Mouse (Mus musculus) lung, postnatal 36 days (tissue): ENCODE results near the gene Ahnak.
"Not testable (repeated sequence)": the region's sequence is repeated elsewhere in the genome, so short reads cannot be mapped to it uniquely, and the experiment has no call there.

Source experiments
- DNase-seq: peaks from one replicate; pipeline ENCODE4 v3.0.0; 2022; ENCODE audit warnings: mixed read lengths

The Ahnak gene

DNA sequence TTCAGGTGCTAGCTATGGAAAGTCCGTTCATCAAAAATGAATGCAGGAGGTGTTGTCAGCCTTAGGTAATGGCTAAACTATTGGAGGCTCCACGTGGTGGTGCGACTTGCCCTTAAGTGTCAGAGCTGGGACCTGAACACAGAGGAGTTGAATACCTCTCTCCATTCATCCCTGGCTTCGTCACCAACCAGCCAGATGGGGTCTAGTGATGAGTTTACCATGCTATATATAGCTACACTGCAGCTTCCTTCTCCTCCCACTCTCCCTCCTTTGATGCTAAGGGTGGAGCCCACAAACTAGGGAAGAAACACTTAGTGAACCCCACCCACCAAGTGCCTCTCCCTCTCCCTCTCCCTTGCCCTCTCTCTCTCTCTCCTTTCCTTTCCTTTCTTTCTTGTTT, 55.2 kb downstream of the Ahnak start:
- no peak for DNase-seq

DNA sequence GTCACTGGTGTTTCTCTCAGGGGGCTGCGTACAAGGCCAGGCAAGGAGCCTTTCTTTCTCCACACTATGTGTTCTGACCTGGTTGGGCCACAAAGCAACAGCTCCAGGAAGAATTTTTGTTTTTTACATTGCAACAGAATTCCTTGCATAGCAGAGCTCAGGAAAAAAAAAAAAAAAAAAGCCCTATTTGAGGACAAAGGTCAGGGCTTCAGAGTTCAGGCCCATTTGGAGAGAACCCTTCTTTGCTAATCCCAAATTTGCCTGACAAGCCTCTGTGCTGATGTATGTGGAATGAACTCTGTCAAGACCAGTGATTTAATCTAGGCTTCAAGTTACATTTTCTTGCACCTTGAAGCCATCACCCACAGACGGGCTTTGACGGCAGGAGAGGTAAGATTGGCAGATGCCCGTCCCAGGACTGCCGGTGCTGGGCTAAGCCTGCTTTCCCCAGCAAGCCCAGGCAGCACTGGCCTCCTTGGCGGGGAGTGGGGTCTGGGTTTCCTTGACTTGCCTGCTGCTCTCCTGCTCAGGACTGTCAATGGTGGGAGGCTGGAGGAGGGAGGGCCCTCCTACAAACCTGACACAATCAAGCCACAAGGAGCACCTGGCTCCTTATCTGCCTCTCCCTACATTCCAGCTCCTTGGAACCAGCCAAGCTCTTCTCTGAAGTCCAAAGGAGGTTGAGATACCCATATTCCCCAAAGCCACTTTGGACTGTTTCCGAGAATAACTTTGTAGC, 58.3 kb downstream of the Ahnak start:
- peak; percentile 52 for DNase-seq

DNA sequence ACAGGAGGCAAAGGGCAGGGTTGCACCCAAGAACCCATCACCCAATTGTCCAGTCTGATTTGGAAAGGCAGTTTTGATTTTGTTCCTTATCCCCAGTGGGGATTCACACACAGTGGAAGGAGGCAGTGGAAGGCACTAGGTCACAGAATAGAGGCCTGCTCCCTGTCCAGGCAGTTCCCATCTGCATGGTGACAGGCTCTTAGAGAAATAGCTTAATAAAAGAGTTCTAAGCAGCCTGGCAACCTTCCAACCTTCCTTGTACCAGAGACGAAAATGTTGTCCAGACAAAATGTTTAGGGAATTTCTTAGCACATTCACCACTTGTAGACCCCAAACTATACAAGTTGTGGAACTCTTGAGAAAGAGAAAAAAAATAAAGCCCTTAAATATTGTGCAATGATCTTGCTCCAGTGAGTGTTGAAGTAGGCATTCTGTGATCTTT, 58.9 kb downstream of the Ahnak start:
- peak; percentile 64 for DNase-seq

DNA sequence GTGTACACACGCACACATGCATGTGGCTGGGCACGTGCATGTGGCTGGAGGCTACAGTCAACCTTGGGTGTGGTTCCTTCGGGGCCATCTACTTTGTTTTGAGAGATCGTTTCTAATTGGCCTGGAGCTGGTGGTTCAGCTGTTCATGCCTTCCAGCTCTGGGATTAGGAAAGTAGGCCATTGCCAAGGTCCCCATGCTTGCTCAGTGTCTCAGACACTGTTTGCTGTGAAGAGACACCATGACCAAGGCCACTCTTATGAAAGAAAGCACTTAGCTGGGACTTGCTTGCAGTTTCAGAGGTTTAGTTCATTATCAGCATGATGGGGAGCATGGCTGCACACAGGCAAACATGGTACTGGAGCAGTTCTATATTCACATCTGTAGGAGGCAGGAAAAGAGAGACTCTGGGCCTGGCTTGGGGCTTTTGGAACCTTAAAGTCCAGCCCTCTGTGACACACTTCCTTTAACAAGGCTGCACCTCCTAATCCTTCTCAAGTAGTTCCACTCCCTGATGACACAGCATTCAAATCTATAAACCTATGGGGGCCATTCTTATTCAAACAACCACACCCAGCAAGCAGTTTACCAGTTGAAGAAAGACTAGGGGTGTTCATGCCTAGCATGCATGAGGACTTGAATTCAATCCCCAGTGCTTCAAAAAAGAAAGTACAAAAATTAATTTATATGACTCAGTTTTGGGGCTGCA, 60.0 kb downstream of the Ahnak start:
- no peak for DNase-seq

DNA sequence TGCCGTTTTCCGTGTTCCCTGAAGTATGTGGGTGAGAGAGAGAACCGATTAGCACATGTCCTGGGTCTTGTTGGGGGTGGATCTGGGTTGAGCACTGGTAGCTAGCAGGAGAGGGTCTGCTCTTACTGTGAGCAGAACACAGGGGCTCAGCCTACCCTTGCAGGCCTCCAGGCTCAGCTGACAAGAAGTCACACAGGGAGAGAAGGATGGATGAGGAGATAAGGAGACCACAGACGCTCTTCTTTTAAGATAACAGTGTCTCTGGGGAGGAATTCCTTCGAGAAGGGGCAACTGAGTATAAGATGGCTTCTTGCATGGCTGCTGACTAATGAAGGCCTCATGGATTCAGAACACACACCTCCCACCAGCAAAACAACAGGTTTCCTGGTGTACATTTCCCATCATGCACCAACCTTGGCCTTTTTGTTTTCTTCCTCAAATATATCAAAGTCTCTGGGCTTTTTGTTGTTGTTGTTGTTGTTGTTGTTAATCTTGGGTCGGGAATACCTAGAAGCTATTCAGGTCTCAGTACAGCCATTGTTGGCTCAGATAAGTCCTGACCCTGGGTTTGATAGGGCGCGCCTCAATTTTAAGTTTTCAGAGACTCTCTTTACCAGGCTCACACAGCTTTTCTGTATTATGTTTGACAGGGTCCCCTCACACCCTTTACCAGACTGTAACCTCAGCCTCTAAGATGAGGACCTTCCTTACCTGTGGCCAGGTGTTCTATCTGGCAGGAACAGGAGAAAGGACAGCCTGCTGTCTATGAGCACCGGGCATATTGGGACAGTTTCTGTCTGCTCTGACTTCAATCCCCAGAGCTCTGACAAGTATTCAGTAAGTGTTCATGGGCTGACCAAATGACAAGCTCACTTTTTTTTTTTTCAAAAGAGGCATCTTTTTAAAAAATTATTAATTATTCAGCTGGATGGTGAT, 61.5 kb downstream of the Ahnak start:
- no peak for DNase-seq

DNA sequence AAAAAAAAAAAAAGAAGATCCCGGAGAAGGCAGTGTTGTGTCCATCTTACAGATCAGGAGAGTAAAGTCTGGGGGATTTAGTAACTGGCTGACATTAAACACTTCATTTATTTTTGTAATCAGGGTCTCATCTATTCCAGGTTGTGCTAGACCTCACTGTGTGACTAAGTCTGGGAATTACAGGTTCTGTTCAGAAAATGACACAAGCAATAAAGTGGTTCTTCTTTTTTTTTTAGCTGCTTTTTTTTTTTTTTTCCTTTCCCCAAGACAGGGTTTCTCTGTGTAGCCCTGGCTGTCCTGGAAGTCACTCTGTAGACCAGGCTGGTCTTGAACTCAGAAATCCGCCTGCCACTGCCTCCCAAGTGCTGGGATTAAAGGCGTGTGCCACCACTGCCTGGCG, 62.9 kb downstream of the Ahnak start:
- not testable (repeated sequence) for DNase-seq

DNA sequence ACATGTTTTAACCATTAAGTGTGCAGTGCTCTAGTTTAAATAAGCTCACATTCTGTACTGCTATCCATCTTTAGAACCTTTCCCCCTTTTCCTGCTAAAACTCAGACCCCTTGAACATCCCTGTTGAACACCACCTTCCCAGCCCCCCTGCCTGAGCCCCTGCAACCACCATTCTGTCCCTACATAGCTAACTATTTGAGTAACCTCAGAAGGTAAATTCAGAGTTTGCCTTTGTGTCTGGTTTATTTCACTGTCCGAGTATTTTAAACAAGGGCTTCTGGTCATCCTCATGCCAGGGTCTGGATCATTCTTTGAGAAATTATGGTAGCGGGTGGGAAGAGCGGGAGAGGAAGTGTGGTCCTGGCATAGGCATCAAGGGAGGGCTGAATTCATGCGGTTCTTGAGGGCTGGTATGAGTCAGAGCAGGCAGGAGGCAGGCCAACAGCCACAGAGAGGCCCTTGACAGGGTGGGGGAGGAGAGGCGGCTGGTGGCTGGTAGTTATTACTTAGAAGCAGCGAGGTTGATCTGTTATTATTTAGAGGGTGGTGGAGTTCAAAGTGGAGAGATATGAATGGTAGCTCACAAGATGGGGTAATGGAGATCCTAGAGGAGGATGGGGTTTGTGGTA, 63.8 kb downstream of the Ahnak start:
- peak; percentile 88 for DNase-seq

DNA sequence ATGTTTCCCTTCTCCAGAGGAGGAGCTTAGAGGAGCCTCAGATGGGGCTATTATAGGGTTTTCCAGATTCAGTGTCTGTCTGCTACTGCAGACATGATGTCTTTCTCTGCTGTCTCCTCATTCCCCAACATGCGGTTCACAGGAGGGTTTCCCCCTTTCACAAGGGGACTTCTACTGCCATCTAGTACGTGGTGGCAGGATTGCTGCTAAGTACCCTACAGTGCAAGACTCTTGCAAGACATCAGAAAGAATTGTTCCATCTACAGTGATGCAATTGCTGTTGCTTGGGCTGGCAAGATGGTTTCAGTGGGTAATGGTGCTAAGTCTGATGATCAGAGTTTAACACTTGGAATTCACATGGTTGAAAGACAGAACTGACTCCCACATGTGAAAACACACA, 66.1 kb downstream of the Ahnak start:
- peak; percentile 71 for DNase-seq

DNA sequence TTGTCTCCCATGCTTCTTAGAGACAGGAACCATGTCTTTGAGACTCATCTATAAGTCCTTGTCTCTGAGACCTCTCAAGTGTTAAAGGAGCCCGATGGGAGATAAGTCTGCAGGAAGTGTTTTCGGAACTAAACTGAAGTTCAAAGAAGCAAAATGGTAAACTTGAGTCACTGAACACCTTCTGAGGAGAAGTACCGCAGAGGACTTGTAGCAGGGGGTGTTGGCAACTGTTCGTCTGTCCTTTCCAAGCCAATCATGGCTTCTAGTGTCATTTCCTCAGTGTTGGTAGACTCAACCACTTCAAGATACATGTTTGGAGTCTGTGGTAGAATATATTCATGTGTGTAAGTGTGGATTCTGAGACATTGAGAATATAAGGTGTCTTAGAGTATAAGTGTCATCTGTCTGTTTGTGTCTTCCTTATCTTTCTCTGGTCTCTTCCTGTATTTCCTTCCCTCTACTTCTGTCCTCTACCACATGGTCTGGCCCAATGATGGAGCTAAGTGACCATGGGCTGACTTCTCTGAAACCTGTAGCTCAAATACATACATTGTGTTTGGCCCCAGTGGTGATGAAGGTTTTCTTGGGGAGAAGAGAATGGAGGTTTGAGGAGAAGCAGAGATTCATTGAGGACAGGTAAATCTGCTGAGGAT, 66.7 kb downstream of the Ahnak start:
- no peak for DNase-seq

DNA sequence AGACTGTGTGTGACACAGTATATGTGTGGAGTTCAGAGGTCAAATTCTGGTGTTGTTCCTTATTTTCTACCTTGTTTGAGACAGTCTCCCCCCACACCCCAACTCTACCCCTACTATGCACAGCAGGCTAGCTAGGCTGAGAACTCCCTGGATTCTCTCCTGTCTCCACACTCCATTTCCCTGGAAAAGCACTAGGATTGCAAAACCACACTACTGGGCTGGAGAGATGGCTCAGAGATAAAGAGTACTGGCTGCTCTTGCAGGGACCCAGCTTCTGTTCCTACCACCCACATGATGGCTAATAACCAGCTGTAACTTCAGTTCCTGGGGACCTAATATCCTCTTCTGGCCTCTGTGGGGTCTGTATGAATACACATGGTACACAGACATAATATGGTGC, 68.6 kb downstream of the Ahnak start:
- DNase-seq, result no peak

DNA sequence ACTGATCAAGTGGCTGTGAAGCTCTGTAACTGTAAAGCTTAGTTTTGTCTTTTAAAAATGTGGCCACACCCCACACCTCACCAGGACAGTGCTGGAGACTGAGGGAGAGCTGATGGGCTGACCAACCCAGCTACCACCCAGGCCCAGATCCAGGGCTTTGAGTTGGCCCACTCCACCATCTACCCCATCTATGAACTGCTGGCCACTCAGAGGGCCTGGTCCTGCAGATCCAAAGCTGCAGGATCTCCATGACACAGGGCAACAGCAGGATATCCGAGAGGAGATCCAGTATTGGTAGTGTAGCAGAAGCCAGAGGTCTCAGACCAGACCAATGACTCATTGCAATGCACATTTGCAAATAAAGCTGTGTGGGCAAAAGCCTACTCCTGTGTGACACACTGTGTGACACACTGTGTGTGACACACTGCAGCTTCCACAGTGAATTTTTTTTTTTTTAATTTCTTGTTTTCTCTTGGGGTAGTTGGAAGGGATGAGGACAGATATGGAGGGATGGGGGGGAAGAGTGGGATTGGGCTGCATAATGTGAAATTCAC, 69.3 kb downstream of the Ahnak start:
- DNase-seq, result no peak

DNA sequence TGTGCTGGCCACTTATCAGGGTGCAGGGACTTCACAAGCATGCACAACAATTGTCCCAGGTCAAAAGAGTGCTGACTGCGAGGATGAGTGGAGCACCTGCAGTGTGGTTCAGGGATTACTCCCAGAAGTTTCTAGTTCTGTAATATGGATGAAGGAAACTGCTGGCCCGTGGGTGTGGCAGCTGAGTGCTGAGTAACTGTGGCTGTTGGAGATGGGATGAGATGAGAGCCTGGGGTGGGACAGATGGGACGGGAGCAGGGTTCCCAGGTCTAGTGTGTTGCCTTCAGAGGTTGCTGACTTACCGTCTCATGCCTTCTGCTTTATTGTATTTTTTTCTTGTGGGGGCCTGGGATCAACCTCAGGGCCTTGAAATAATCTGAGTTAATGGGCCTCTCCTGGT, 69.9 kb downstream of the Ahnak start:
- DNase-seq, result no peak

DNA sequence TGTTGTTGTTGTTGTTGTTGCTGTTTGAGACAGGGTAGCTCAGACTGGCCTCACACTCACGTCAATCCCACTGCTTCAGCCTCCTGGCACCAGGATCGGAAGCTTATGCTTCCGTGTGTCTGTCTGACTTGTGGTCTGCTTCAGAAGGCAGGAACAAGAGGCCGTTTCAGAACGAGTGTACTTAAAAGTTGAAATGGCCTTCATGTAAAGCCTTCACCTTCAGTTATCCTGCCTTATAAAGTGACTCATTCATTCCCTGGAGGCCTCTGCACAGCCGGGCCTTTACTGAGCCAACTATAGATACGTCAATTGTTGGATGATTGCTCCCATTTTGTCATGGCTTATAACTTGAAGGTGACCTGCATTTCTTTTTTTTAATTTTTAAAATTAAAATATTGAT, 70.3 kb downstream of the Ahnak start:
- DNase-seq, result no peak

DNA sequence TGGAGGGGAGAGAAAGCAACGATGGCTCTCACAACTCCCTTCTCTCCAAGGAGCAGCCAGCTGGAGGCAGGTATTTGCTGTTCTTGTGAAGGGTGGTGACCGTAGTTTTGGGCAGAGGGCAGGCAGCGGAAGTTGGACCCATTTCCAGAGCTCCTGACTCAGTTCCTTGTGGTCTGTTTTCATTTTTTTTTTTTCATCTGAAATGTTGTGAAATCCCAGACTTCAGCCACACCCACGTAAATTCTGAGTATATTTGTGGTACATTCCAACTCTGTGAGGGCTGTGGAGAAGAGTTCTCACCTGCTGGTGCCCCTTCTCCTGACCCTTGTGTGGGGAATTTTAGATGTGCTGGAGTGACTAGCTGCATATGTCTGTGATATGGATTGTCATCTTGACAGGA, 71.0 kb downstream of the Ahnak start:
- DNase-seq, result peak; percentile 67

DNA sequence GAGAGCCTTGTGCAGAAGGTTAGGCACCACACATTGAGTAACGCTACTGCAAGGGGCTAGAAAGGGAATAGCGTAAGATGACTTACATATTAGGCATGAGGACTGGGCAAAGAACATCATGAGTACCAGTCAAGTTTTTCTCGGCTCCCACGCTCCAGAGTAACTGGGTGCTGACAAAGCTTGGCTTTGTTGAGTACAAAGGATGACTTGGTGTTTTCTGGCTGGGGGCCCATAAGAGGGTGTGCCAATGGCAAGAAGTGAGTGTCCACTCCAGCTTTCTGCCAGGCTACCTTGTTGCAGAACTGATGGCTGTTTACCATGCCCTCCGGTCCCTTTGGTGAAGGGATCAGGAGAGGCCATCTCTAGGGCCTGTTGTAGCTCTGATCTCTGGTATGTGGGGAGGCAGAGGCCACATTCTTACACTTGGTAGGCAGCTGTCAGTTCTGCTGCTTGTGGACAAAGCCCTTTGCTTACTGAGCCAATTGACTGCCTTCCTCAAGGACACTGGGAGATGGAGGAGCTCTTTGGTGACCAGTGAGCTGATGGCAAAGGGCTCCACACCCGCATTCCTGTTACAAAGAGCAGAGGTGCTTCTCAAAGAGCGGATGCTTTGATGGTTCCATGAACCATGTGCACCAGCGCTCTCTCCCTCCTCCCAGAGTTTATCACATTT, 72.3 kb downstream of the Ahnak start:
- DNase-seq, result peak; percentile 74

DNA sequence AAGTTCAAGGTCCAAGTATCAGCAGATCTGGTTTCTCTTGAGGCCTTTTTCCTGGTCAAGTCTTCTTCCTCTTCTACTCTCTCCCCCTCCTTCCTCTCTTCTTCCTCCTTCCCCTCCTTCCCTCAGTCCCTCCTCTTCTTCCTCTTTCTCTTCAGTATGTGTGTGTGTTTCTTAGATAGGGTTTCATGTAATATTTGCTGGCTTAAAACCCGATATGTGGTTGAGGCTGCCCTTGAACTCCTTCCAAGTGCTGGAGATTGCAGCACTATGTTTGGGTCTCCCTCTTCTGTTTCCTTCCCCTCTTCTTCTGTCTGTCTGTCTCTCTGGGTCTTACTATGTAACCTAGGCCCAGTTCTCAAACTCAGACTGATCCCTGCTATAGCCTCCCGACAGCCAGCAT, 73.7 kb downstream of the Ahnak start:
- no peak for DNase-seq

DNA sequence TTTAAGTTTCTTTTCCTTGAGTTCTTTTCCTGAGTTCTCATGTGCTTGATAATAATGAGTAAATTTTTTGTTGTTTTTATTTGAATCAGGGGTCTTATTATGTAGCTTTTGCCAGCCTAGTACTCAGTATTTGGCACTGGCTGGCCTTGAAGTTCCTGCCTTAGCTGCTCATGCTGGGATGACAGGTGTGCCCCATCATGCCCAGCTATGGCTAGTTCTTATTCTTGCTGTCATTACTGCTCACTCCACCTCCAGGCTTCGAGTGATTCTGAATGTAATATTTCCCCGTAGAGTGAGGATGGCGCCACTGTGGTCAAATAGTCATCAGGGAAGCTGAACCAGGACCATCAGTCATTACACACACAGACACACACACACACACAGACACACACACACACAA, 74.7 kb downstream of the Ahnak start:
- DNase-seq, result no peak

DNA sequence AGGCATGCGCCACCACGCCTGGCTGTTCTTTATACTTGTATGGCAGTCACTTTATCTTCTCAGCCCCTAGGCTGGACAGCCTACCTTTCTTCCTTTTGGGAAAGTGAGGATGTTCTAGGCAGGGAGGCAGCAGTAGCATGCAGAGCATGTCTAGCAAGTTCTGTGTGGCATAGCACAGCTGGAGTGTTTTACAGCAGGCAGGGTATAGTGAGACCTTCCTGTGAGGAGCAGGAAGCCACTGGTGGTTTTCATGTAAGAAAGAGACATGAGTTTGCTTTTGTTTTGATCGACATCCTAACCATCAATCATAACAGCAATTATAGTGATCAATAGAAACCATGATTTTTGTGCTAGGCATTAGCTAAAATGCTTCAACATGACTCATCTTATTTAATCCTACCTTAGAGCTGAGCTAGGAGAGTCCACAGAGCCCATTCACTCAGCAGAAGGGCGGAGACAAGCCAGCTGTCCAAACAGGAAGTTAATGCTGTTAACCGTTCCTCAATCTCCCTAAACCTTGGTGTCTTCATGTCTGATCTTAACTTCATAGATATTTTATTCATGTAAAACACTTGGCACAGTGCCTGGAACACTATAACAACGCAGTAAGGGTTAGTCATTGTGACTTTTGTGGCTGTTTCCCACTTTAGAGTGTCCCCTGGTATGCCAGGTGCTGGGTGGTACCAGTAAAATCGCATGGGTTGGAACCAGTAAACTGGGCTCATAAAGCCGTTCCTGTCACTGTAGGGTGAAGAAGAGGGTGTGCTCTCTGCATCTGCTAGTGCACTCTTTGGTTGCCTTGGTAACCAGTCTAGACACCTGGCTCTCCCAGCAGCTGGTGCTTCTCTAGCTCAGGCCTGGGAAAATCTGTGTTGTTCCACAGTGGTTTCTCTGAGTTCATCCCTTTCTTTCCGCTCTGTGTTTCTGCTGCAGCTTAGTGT, 76.8 kb downstream of the Ahnak start:
- peak; percentile 40 for DNase-seq

DNA sequence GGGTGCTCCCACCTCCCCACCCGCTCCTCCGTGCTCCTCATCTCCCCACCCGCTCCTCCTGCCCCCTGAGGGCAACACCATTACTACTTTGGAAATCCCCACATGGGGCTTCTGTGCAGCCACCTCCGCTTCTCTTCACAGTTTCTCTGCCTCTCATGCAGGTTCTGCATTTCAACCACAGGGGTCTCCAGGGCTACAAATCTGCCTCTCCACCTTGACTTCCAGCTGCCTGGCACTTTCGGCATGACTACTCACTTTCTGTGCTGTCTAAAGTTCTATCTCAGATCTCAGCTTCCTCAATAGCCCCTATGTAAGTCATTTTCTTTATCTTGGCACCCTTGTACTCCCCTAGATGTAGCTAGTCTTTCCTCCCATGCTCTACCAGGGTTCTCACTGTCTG, 78.2 kb downstream of the Ahnak start:
- DNase-seq, result no peak

DNA sequence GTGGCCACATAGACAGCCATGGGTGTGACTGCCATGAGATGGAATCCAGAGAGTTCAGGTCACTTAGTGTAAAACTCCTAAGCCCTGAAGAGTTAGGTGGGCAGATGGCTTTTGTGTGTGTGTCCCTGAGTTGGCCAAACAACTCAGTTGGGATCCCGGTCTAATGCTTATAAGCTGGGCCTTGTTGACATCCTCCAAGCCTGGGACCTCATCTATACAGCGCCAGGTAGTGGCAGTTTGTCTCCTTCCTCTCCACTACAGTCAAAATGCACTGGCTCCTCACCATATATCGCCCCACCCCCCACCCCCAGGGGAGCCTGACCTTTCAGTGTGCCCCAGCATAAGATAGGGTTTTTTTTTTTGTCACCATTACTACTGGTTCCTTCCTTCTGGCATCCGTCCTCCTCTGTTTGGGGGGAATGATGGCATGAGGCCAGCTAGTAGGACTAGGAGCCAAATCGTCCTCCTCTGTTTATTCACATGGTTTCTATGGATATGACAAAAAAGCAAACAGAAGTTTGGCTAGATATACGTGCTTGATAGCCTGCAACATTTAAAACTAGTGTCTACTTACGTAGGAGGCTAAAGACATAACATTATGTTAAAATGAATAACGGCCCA, 80.7 kb downstream of the Ahnak start:
- peak; percentile 44 for DNase-seq
